In the genomic region with DNA sequence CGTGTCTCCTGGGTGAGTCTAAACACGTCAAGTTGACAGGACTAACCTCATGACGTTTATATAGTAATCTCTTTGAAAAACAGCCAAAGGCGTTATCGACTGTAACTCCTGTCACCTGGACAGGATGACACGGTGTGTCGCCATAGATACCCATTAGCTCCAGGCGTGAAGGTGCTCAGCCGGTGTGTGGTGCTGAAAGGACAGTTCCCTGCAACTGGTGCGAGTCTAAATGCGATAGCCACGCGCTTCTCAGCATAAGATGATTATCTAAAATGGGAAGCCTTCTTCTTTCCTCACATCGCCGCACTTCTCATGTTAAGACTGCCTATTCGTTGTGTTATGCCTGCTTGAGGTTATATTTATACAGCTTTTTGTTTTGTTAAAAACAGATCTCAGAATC, we compare ENCODE assay signal across 10 mouse cellular contexts. TPM values are rescaled to one million over a fixed set of nuclear protein-coding genes. Genes with fewer than 3 reads are reported as not detected.
A peak's percentile ranks its signal among the peaks of the same experiment; 100 is the strongest.
DNase-seq lines count a peak whose midpoint lies in the region.
"Had no signal": no experiment of that assay in that cellular context is flagged by ENCODE, and none has a peak within 500 bp of the region (broad histone marks: within the 10 kb centered on the region; RNA-seq: fewer than 3 reads in every experiment).

No protein-coding gene starts in this region.

- intact Hi-C loops in left cerebral cortex, postnatal 14 days (cut with DNase I), result no loop called here

- DNase-seq in kidney, adult 9 months, result peak; percentile 29
- DNase-seq in kidney, adult 11 months, result no peak
- DNase-seq in Muller cell, postnatal 12 days (ENCODE audit: inconsistent ontology term), result peak; percentile 18
- peak; percentile 78 for DNase-seq in embryo, embryonic 11 days
- DNase-seq in lung, postnatal 36 days, result peak; percentile 46
- no peak for DNase-seq in frontal cortex, postnatal 10 days (ENCODE audit: low spot score in 2 of 2)
- no peak for DNase-seq in left cerebral cortex, postnatal 14 days (ENCODE audit: low spot score in 2 of 2)
- DNase-seq: cerebellum, postnatal 36 days; gastrocnemius, postnatal 10 days; liver, embryonic 13.5 days had no signal

RNA-seq across cellular contexts. Expression of a gene that starts 40.8 kb away (rescaled TPM):
- total RNA-seq in left cerebral cortex, postnatal 14 days (2021), result 1 to 10 TPM; 3.1 to 4.3 TPM
- total RNA-seq: gastrocnemius, postnatal 10 days had no signal

RNA-seq across cellular contexts. Expression of a gene that starts 48.1 kb away (rescaled TPM):
- total RNA-seq in left cerebral cortex, postnatal 14 days (2021), result under 1 TPM in 1 of 2 experiments, not detected in 1; 0.22 TPM

Comparison
In these comparisons a context has a peak if more than half of its experiments do, and no peak if none do; other contexts are left out.
1. DNase-seq: peak in kidney, adult 9 months (single experiment), Muller cell, postnatal 12 days (single experiment), embryo, embryonic 11 days (single experiment) and lung, postnatal 36 days (single experiment); none in kidney, adult 11 months (single experiment), frontal cortex, postnatal 10 days (0 of 2) and left cerebral cortex, postnatal 14 days (0 of 2).